Mouse (Mus musculus) CD4-positive, CD25-positive, alpha-beta regulatory T cell, adult 2 months (primary cell): Measurements from ENCODE around the gene Gm2115.

ENCODE experiments used
- DNase-seq: peaks from one replicate; pipeline ENCODE4 v3.0.0-alpha.2; 2012; ENCODE audit warnings: low read depth, low spot score

Gm2115 gene

DNA sequence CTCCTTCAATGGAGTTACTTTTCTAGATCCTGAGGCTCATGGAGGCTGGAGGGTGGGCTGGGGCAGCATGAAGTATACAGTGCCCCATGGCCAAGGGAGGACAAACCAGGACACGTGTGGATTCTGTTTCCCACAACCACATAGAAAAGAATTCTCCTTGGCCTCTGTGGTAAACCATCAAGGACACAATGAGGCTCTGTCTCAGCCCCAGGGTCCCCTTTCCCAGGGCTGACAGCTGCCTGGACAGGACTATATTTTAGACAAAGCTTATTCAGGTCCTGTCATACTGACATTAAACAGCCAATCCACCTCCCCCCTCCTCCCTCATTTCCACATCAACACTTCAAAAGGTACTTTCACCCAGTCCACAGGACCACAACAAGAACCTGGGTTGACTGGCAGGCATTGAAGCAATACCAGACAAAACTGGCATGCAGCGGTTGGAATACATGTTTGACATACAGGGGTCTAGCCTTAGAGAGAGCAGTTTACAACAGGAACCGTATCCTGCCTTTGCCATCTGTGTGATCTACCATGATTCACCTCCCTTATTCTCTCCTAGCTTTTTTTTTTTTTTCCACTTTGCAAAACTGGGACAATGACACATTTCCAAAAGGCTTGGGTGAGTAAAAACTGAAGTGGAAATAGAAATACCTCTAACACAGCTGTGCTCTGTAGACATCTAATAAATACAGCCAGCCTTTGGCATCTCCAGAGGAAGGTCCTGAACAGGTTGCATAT lies 57.8 kb downstream of the Gm2115 start:
- DNase-seq, result no peak

DNA sequence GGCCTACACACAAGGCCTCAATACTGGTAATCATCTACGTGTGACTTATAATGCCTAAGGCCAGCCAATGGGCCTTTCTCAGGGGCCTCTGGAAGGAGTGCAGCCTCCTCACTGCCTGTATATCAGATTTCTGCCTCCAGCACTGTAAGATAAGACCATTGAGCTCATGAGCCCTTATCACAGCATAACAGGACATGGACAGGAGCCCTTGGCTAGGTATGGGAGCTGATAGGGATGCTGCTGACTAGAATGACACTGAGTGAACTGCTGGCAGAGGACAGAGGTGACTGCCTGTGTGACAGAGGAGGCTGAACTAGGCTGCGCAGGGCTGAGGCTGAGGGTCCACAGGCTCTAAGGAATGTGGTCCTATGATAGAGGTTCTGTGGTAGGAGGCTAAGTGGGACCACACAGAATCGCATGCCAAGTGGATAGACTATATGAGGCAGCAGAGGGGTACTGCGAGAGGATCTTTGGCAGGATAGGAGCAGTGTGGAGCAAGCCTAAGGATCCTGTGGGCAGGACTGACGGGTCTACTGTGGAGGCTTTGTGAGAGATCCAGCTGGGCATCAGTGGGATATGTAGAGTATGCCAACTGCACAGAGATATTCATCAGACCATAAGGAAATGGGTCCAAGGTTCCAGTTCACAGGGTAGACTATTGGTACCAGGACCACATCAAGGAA lies 58.5 kb downstream of the Gm2115 start:
- DNase-seq, result no peak

DNA sequence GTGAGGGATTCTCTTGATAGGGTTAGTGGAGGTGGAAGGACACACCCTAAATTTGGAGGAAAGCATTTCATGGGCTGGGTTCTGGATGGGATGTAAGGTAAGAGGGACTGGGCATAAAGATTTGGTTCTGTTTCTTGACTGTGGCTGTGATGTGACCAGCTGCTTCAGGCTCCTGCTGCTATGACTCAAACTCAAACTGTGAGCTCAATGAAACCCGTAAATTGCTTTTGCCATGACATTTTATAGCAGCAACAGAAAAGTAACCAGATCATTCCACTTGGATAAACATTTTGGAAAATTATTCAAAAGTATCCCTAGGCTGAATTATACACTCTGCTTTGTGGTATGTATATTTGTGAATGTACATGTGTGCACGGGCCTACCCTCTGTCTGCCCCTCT lies 61.9 kb downstream of the Gm2115 start:
- no peak for DNase-seq

DNA sequence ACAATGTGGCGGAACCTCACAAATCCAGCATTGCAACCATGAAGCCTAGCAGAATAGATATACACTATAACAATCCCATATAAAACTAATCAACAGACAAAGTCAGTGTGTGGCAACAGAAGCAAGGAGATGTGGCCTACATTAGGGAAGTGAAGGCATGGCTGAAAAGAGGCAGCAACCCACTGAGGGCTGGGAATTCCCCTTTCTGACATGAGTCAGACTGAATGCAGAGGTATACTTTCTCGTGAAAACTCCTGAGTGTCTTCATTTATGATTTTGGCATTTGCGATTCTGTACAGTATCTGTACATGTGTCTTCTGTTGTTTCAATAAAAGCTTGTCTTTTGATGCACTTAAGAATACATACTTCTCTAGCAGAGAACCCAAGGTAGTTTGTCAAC lies 62.6 kb downstream of the Gm2115 start:
- peak; percentile 16 for DNase-seq

DNA sequence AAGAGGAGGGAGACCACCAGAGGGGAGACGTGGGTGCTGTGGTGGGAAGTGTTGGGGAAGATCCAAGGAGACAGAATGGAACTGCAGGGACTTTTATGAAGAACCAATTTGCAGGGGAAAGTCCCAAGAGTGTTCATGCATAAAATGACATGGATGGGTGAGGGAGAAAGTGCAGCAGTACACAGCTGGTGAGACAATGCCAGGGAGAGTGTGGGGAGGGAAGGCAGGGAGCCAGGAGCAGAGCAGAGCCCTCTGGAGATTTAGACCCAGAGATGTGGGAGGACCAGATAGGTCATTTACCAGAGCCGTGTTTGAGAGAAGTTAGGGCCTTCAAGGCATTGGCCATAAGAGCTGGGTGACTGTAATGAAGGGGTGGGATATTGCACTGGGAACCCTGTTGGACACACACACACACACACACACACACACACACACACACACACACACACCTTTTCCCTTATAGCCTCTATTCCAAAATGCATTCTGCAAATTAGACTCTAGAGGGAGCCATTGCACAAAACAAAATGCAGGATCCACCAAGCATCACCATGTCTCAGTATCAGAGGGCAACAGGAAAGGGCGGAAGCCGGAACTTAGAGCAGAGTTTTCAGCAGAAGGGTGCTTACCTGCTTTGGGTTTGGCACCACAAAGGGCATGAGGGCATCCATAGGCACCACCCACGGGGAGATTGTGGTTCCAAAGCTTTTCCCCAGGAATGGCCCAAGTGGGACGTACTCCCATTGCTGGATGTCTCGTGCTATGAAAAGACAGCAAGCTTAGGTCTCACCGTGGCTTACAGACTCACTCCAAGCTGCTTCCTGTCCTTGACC lies 65.5 kb downstream of the Gm2115 start:
- peak; percentile 87 for DNase-seq

DNA sequence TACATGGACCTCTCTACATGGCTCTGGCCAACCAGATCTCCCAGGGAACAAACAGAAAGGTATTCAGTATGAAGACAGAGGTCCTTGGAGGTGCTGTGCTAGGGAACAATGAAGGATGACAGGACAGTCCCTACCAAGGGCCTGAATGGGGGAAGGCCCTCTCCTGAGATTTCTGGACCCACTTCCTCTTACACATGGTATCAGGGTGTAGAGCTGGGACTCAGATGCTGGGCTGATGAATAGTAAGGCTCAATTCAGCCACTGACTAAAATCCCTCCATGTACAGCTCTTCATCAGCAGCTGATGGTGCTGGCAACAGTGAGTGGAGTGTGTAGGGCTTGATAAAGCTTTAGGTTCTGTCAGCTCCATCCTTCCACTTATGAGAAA lies 66.2 kb downstream of the Gm2115 start:
- DNase-seq, result no peak

DNA sequence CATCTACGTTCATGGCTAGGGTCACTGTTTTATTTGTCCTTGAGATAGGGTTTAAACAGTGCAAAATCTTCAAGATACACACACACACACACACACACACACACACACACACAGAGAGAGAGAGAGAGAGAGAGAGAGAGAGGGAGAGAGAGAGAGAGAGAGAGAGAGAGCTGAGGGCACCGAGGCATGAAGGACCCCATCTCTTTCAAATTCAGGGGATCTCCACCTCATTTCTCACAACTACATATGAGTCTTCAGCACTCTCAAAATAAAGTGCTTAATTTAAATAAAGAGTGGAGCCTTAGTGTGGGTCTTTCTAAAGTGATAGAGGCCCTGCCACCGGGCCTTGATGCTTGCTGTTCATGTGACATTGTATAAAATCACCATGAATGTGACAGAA lies 67.2 kb downstream of the Gm2115 start:
- no peak for DNase-seq

DNA sequence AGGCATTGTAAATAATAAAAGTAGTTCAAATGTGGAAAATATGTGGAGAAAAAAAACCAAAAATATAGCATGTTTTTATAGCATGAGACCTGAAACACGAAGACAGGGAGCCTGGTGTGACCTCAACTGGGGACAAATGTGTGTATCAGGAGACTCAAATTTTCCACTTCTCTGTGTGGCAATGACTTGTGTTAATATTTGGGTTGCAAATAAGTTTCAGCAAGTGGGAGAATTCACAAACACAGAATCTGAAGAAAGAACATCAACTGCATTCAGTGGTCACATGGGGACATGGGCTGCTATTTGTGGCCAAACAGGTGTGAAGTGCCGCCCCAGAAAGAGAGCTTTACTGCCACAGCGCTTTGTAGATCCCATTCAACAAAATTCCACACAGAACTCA lies 67.9 kb downstream of the Gm2115 start:
- DNase-seq, result no peak

DNA sequence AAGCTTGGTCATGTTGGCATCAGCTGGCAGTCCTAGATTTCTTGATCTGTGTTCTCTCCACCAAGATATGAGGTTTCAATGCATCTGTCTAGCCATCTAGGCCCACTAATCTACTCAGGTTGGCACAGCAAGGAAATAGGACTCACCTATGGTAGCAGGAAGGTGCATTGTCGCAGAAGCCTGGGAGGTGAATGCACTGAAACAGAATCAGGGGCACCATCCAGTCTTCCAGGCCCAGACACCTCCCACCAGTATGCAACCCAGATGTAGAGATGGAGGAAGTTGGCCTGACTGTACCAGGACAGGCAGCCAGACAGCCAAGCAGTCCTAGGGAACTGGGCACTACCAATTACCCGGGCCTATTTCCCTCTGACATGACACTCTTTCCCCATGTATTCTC lies 71.9 kb downstream of the Gm2115 start:
- no peak for DNase-seq

DNA sequence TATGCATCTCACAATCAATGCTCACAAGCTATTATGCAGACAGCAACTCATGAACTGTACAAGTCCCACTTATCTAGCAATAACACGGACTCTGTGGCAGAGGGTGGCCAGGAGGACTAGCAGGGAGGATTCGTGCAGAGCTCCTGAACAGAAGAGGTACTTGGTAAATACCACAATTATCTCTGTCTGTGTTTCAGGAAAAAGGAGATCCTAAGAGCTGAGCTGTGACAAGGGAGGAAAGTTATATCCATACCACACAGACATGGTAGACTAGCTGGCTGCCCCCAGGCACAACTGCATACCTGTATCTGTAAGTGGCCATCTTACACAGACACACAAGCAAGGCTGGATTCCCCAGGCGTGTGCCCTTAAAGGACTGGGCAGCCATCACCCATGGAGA lies 72.6 kb downstream of the Gm2115 start:
- DNase-seq, result no peak

DNA sequence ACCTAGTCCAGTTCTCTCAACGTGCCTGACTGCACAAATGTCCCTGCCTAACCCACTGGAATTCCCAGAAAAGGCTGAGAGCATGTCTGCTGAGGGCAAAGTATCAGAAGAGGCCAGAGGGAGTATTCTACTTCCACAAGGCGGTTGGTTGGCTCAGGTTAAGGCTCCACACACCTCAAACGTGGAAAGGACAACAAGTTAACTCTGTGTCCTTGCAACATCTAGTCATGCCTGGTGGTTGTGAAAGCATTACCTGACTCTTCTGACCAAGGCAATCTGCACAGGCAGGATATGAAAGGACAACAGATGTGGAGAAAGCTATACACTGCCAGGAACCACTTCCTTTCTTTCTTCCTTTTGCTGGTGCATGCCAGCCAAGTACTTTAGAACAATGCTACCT lies 75.7 kb downstream of the Gm2115 start:
- DNase-seq, result no peak

DNA sequence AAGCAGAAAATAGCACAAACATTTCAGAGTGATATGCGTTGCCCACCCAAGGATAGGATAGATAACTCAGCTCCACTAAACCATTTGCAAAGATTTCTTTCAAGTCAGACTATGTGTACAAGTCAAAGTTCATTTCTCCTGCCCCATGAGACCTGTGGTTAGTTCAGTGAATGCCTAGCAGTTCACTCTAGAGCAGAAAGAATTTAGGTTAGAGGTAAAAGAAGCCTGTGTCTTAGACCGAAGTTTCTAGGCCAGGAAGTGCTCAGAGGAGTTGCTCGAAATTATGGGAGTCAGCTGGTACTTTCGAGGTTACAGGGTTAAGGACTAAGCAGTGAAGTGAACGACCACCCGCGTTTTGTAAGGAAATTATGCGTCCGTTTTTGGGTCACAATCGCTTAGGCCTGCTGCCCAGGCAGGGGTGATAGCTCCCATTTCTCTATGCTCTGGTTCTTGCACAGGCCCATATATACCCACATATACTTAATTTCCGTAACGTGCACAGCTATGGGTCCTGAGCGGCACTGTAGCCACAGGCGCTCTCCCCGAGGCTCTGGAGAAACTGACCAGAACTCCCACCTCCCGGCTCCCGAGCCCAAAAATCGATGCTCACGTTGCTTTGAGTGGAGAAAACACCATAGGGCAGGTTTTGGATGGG lies 76.4 kb downstream of the Gm2115 start:
- no peak for DNase-seq

DNA sequence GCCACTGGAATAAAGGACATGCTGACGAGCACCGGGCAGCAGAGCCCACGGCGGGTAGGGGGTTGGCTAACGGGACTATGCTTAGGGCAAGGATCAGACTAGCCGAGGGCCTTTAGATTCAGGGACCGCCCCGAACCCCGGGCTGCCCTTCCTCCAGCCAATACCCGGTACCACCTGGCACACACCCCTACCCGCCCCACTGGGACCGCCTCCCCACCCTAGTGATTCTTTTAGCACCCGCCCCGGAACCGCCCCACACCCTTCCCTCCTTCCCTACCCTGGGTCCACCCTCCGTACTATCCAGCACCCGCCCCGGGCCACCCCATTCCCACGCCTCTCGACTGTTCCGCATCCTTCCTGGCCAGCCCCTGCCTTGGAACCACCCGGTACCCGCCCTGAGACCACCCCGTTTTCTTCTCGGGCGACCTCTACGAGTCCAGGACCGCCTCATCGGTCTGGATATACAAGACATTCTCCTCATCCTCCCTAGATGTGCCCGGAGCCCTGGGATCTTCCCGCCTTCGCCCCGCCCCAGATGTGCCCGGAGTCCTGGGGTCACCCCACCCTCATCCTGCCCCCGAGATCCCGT lies 77.0 kb downstream of the Gm2115 start:
- peak; percentile 62 for DNase-seq

DNA sequence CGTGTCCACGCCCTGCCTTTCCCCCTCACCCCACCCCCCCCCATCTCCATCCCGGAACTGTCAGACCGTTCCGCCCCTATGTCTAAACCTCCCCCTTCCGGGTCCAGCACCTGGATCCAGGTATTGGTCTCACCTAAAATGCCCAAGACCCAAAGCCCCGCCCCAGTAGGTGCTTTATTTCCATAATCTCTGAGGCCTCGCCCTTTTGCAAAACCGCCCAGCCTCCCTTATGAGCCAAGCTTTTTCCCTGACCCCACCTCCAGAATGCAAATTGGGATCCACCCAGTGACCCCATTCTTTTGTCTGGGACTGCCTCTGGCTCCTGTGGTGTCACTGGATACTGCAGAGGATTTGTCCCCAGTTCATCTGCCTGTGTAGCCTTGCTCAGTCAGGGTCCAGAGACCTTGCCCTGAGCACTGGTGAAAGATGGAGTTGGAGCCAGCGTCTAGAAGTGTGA lies 77.6 kb downstream of the Gm2115 start, which contains the start of gene Fah:
Fah (minus strand) TSS at position 430 of the 457 bp plus-strand sequence.
- DNase-seq, result peak; percentile 37

DNA sequence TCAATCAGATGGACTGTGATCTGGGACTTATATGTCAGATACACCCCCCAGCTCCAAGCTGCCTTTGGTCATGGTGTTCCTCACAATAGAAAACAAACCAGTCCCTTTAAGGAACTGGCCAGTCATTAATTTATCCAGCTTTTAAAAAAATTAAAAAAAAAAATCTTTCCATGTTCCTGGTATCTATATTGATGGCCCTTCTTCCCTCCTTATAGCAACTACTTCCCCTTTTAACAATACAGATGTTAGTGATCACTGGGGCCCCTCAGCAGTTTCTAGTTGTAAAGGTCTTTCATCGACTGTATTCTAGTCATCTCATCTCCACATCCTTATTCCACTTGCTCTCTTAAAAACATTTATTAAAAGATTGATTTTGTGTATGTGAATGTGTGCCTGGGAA lies 82.9 kb downstream of the Gm2115 start:
- no peak for DNase-seq

DNA sequence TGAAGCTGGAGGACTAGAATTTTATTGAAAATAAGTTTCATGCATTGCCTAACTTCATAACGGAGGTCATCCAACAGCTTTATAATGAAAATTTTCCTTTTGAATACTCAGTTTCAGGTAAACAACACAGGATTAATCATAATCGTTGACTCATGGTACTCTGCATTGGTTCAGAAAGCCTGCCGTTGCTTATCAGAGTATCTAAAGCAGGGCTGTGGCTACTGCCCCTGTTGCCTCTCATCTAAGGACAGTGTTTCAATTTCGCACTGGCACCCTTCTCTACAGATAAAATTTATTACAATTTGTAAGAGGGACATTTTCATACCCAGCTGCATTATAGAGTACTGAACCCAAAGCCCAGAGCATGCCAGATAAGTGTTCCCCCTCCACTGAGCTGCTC lies 83.7 kb downstream of the Gm2115 start:
- DNase-seq, result no peak

DNA sequence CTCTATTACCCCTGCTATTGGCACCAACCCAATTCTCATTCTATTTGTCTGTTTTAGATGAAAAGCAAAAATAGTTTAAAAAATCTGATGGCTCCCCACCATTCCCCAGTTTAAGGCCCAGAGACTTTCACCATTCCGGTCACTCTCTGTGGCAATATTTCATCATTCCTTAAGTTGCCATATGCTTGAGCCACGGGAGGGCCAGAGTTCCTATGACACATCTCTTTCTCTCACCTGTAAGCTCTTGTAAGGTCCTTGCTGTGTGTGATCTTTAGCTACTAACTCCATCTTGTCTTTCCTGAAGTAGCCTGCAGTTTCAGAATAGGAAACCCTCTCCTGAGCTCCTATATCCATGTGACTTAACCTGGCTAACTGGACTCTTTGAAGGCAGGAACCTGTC lies 90.2 kb downstream of the Gm2115 start:
- no peak for DNase-seq

DNA sequence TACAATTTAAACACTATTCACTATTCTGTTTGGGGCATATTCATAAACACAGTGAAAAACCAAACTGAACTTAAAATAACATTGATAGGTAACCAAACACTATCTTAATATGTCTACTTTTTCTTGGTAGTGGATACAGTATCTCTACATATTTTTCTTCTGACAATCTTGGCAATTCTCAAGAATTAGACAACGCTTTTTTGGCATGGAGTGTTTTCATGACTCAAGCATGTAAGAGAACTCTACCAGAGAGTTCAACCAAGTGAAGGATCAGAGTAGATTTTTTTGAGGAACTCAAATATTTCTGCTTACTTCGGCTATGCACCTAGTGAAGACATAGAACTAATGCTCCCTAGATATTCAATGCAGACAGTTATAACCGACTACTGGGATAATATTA lies 92.2 kb downstream of the Gm2115 start:
- DNase-seq, result no peak

DNA sequence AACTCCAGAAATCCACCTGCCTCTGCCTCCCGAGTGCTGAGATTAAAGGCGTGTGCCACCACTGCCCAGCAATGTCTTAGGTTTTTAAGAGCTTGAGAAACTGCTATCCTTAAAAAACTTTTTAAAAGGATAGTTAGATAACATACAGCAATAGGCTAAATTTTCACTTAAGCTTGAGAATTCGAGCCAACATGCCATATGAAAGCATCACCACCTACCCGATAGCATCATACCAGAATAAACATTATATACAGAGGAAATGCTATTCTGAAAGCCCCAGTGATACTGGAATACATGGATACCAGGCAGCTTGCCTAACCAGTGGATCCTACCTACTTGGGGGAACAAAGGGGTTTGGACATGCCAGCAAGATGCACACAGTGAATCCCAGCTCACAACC lies 95.0 kb downstream of the Gm2115 start:
- no peak for DNase-seq

DNA sequence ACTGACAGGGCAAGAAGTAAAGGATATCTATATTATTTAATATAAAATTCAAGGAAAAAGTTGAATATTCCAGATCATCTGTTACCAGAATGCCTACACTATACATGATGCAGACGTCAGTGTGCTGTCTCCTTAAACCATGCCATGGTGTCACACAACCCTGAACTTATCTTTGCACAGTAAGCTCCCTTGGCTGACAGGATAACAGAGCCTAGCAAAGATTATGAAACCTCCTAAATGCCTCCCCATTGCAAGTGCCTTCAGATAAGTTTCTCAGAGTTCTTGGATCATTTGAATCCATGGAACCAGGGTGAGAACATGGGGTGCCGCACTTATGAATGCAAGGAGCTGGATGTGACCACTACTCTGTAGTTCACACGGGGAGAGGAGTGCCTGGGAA lies 103.1 kb downstream of the Gm2115 start:
- no peak for DNase-seq
